Mouse (Mus musculus) leukemia stem cell, adult 10-12 weeks (primary cell): ENCODE data around the gene Gab2. TPM values are rescaled to one million over a fixed set of nuclear protein-coding genes. Genes with fewer than 3 reads are reported as not detected.

Experiments used
- polyA plus RNA-seq: library from polyadenylated mRNA; stranded (reverse); fragments of >175 nt; gene quantifications from 2 replicates; pipeline ENCODE4 v1.2.3, GENCODE M21; 2012; ENCODE audit warnings: low replicate concordance

The Gab2 gene
- polyA plus RNA-seq = 0.72 and 1.3 TPM in 2 replicates

GRCm38 (mm10) chr7:97081242-97081958 is at the start of gene Gab2:
TSS of gene Gab2 (plus strand) at chr7:97081586.

GRCm38 (mm10) chr7:97331726-97332666 is 250.6 kb downstream of the Gab2 start, which contains the start of the genes Usp35 and Kctd21:
TSS of gene Usp35 (minus strand) at chr7:97332020.
TSS of gene Kctd21 (plus strand) at chr7:97332327.

Other genes starting within 250 kb of the Gab2 start
- gene Nars2, start 130.1 kb upstream of the Gab2 start, polyA plus RNA-seq = 3.8 and 6.1 TPM in 2 replicates